Mouse (Mus musculus) CH12.LX (cell line): ENCODE results near the gene Zdhhc4. TPM values are rescaled to one million over a fixed set of nuclear protein-coding genes. Genes with fewer than 3 reads are reported as not detected.

Experiments
- DNase-seq: peaks from one replicate; pipeline ENCODE4 v3.0.0-alpha.2; 2013; ENCODE audit errors: extremely low read depth
- H3K27ac ChIP-seq: 2 replicates; pipeline ENCODE4 v1.5.1; 2012; ENCODE audit warnings: low read depth, mild to moderate bottlenecking, control low read depth, moderate library complexity; ENCODE audit not compliant: insufficient read depth
- H3K27me3 ChIP-seq: replicated peaks from 2 replicates; pipeline ENCODE3; 2012; ENCODE audit warnings: inconsistent platforms
- H3K36me3 ChIP-seq, 2 experiments: replicated peaks in 1 of 2; 2 replicates each; pipeline versions ENCODE3 to v1.6.1; 2012; ENCODE audit warnings: inconsistent platforms in 1 of 2, low read length in 1 of 2, mild to moderate bottlenecking in 1 of 2, mixed read lengths in 1 of 2, moderate library complexity in 1 of 2; ENCODE audit not compliant: control insufficient read depth in 1 of 2, insufficient read depth in 1 of 2
- H3K4me1 ChIP-seq, 2 experiments: 2 replicates each; pipeline ENCODE4 v1.6.1; 2012; ENCODE audit warnings: inconsistent platforms in 1 of 2, moderate library complexity in 1 of 2; ENCODE audit not compliant: insufficient read depth in 2 of 2, control insufficient read depth in 1 of 2
- H3K4me2 ChIP-seq: 2 replicates; pipeline ENCODE4 v1.6.1; 2012; ENCODE audit warnings: low read depth, mild to moderate bottlenecking, control low read depth; ENCODE audit not compliant: poor library complexity, insufficient read depth, severe bottlenecking
- H3K4me3 ChIP-seq, 3 experiments: fragments of 150-350 bp in 1 of 3; sonication (generic) in 1 of 3; replicated peaks in 1 of 3; 2 replicates each; pipeline versions ENCODE3 to v1.5.1; 2011 to 2012; ENCODE audit warnings: low read depth in 2 of 3, low read length in 2 of 3, mild to moderate bottlenecking in 2 of 3, moderate library complexity in 2 of 3, control low read depth in 1 of 3, improper control_type of control experiment in 1 of 3, inconsistent platforms in 1 of 3, mixed read lengths in 1 of 3; ENCODE audit not compliant: poor library complexity in 1 of 3
- H3K79me2 ChIP-seq: replicated peaks from 2 replicates; pipeline ENCODE4 v1.6.1; 2012; ENCODE audit warnings: mild to moderate bottlenecking, moderate library complexity; ENCODE audit not compliant: control insufficient read depth, poor library complexity, insufficient read depth, severe bottlenecking; ENCODE audit errors: extremely low read depth
- H3K9ac ChIP-seq: 2 replicates; pipeline ENCODE4 v1.6.1; 2012; ENCODE audit warnings: low read depth, mild to moderate bottlenecking, control low read depth, moderate library complexity; ENCODE audit not compliant: insufficient read depth
- H3K9me3 ChIP-seq: replicated peaks from 2 replicates; pipeline ENCODE3; 2012; ENCODE audit warnings: low read length, inconsistent platforms, mixed read lengths
- BHLHE40 ChIP-seq: IDR thresholded peaks from 2 replicates; pipeline ENCODE4 v1.6.1; 2011; ENCODE audit warnings: mild to moderate bottlenecking, low read depth, low read length, improper control_type of control experiment
- ELF1 ChIP-seq: IDR thresholded peaks from 2 replicates; pipeline ENCODE4 v1.6.1; 2014; ENCODE audit warnings: low read depth, mild to moderate bottlenecking, inconsistent platforms, low read length, improper control_type of control experiment
- GABPA ChIP-seq: IDR thresholded peaks from 2 replicates; pipeline ENCODE4 v1.6.1; 2012; ENCODE audit warnings: low read depth, low read length, improper control_type of control experiment, inconsistent platforms; ENCODE audit not compliant: insufficient replicate concordance
- HCFC1 ChIP-seq: IDR thresholded peaks from 2 replicates; pipeline ENCODE4 v1.6.1; 2012; ENCODE audit warnings: low read depth, mild to moderate bottlenecking, inconsistent platforms, low read length, improper control_type of control experiment
- IRF4 ChIP-seq: IDR thresholded peaks from 2 replicates; pipeline ENCODE4 v1.6.1; 2014; ENCODE audit warnings: low read depth, mild to moderate bottlenecking, inconsistent platforms, low read length, improper control_type of control experiment
- JUND ChIP-seq: conservative IDR thresholded peaks from 2 replicates; pipeline ENCODE4 v1.6.1; 2011; ENCODE audit warnings: low read depth, low read length, improper control_type of control experiment
- KAT2A ChIP-seq: IDR thresholded peaks from 2 replicates; pipeline ENCODE4 v1.6.1; 2012; ENCODE audit warnings: low read length, improper control_type of control experiment, inconsistent platforms; ENCODE audit not compliant: insufficient replicate concordance
- MAX ChIP-seq: IDR thresholded peaks from 2 replicates; pipeline ENCODE4 v1.6.1; 2011; ENCODE audit warnings: low read length, improper control_type of control experiment
- MAZ ChIP-seq: IDR thresholded peaks from 2 replicates; pipeline ENCODE4 v1.6.1; 2012; ENCODE audit warnings: low read depth, mild to moderate bottlenecking, inconsistent platforms, low read length, improper control_type of control experiment, moderate library complexity
- MEF2A ChIP-seq: IDR thresholded peaks from 2 replicates; pipeline ENCODE4 v1.6.1; 2014; ENCODE audit warnings: low read depth, mild to moderate bottlenecking, inconsistent platforms, low read length, improper control_type of control experiment, borderline replicate concordance
- MXI1 ChIP-seq: IDR thresholded peaks from 2 replicates; pipeline ENCODE4 v1.6.1; 2011; ENCODE audit warnings: mild to moderate bottlenecking, low read depth, low read length, improper control_type of control experiment
- MYC ChIP-seq: IDR thresholded peaks from 2 replicates; pipeline ENCODE4 v1.6.1; 2011; ENCODE audit warnings: low read depth, mild to moderate bottlenecking, improper control_type of control experiment, low read length
- NELFE ChIP-seq: IDR thresholded peaks from 2 replicates; pipeline ENCODE4 v1.6.1; 2011; ENCODE audit warnings: low read depth, low read length, improper control_type of control experiment
- POLR2A ChIP-seq: IDR thresholded peaks from 2 replicates; pipeline ENCODE4 v1.6.1; 2011; ENCODE audit warnings: low read depth, mild to moderate bottlenecking, improper control_type of control experiment, low read length
- RAD21 ChIP-seq: IDR thresholded peaks from 2 replicates; pipeline ENCODE4 v1.6.1; 2011; ENCODE audit warnings: low read depth, mild to moderate bottlenecking, low read length, improper control_type of control experiment, moderate library complexity
- RCOR1 ChIP-seq: conservative IDR thresholded peaks from 2 replicates; pipeline ENCODE4 v1.6.1; 2012; ENCODE audit warnings: low read depth, mild to moderate bottlenecking, inconsistent platforms, low read length, improper control_type of control experiment
- SIN3A ChIP-seq: IDR thresholded peaks from 2 replicates; pipeline ENCODE4 v1.6.1; 2012; ENCODE audit warnings: low read length, improper control_type of control experiment, inconsistent platforms
- TBP ChIP-seq: conservative IDR thresholded peaks from 2 replicates; pipeline ENCODE4 v1.6.1; 2011; ENCODE audit warnings: low read depth, low read length, improper control_type of control experiment
- TCF12 ChIP-seq: IDR thresholded peaks from 2 replicates; pipeline ENCODE4 v1.6.1; 2014; ENCODE audit warnings: low read depth, mild to moderate bottlenecking, inconsistent platforms, low read length, improper control_type of control experiment
- UBTF ChIP-seq: IDR thresholded peaks from 2 replicates; pipeline ENCODE4 v1.6.1; 2012; ENCODE audit warnings: low read depth, mild to moderate bottlenecking, inconsistent platforms, low read length, improper control_type of control experiment, moderate library complexity
- ZMIZ1 ChIP-seq: IDR thresholded peaks from 2 replicates; pipeline ENCODE4 v1.6.1; 2012; ENCODE audit warnings: low read depth, mild to moderate bottlenecking, inconsistent platforms, low read length, improper control_type of control experiment
- dilution Hi-C: fragments of 300-500 bp; cut with MboI; formaldehyde crosslinking; loops from 2 replicates; pipeline ENCODE4 v1.14.3; 2020; ENCODE audit warnings: low sequenced_read_pairs; ENCODE audit not compliant: extremely low pct_unique_long_range_greater_than_20kb, extremely low pct_ligation_motif_present
- in situ Hi-C: fragments of 300-500 bp; cut with MboI; formaldehyde crosslinking; loops from 3 replicates; pipeline ENCODE4 v1.14.3; 2019; ENCODE audit warnings: low sequenced_read_pairs, low pct_ligation_motif_present, low pct_unique_long_range_greater_than_20kb, mixed read lengths
- polyA plus RNA-seq: library from polyadenylated mRNA; unstranded; fragments of >175 nt; gene quantifications from 2 replicates; pipeline ENCODE4 v1.2.1, GENCODE M21; 2012; ENCODE audit warnings: low read depth; ENCODE audit not compliant: insufficient read length
- total RNA-seq, 2 experiments: library from RNA; depleted of rRNA; stranded (reverse); fragments of 300-350 nt in 1 of 2; fragments of >200 nt in 1 of 2; gene quantifications; 2 replicates each; pipeline ENCODE4 v1.2.3; 2012 to 2014

The Zdhhc4 gene
- 16.3 and 18.7 TPM in 2 replicates for total RNA-seq (2012; rRNA removed)
- 19.9 and 22.7 TPM in 2 replicates for total RNA-seq (2014; rRNA removed)
- 39.4 and 51.5 TPM in 2 replicates for polyA plus RNA-seq

DNA sequence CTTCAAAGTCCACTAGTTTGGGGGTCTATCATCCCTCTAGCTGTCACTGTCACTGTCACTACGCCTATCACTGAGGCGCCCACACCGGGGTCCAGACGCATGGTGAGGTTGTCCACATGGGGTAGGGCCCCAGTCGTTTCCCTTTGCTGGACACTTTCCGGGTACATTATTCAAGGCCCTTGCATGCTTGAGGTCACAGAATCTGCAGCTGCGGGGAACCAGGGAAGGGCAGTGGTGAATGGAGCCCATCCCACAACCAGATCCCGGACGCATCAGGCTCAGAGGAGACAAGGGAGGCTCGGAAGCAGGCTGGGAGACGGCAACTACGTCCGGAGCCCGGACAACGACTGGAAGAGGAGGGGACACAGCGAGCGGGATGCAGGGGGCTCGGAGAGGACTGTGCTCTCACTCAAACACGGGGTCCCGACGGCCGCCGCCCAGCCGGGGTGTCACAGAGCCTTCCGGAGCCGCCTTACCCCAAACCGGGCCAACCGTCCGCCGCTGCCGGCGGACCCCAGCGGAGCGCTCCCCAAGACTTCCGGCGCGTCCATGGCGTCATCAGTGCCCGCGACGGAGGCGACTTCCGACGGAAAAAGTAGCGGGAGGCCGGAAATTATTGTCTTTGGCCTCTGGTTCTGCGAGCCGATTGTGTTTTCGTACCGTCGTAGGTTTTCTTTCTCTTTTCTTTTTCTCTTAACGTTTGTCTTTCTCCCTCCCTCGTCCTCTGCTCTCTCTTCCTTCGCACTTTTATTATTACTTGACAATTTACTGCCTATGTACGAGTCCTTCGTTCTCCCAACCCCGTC, at the start of gene Zdhhc4:
Gene Zdhhc4 (minus strand): TSS at position 567 of the 806 bp plus-strand sequence.
- DNase-seq, result peak; percentile 80
- Histone ChIP-seq H3K9me3 (no peaks in the 10 kb centered on the region), H3K27ac (no peak within 1 kb of the TSS), H3K36me3 (peaks cover 26 to 52% of the 10 kb centered on the region in 2 experiments), H3K27me3 (no peaks in the 10 kb centered on the region), H3K4me3 (peak within 1 kb of the TSS; percentile 84 to 96 (median 91)), H3K79me2 (peaks cover 17% of the 10 kb centered on the region), H3K4me1 (peaks cover 9 to 19% of the 10 kb centered on the region in 2 experiments), H3K4me2 (peak within 1 kb of the TSS; percentile 88), H3K9ac (peak within 1 kb of the TSS; percentile 88)
- TF ChIP-seq RAD21 (no peak), MYC (peak; percentile 9; the same call in 1 of the 2 replicates), MEF2A (peak; percentile 59), TCF12 (peak; percentile 84; the same call in 1 of the 2 replicates), SIN3A (peak; percentile 99), IRF4 (0 out of 2 replicates have a peak, but pooled peaks have one; percentile 29), POLR2A (peak; percentile 90), GABPA (peak; percentile 58; the same call in 1 of the 2 replicates), MAZ (0 out of 2 replicates have a peak, but pooled peaks have one; percentile 38), JUND (no peak), TBP (0 out of 2 replicates have a peak, but pooled peaks have one; percentile 55), UBTF (peak; percentile 70; the same call in 1 of the 2 replicates), RCOR1 (no peak), HCFC1 (peak; percentile 98), KAT2A (peak; percentile 95), BHLHE40 (no peak), MXI1 (peak; percentile 90), ELF1 (peak; percentile 97), ZMIZ1 (peak; percentile 48; the same call in 1 of the 2 replicates), NELFE (peak; percentile 83), MAX (0 out of 2 replicates have a peak, but pooled peaks have one; percentile 10)
- dilution Hi-C loops (no loop called here), in situ Hi-C loops (no loop called here)
